Mouse (Mus musculus): ENCODE results near the gene Cpxm2.

Gene Cpxm2

GRCm38 (mm10) chr7:132145227-132145800 lies 9.2 kb downstream of the Cpxm2 start:
- no peak for DNase-seq (ENCODE audit: low spot score in 2 of 2)

DNA sequence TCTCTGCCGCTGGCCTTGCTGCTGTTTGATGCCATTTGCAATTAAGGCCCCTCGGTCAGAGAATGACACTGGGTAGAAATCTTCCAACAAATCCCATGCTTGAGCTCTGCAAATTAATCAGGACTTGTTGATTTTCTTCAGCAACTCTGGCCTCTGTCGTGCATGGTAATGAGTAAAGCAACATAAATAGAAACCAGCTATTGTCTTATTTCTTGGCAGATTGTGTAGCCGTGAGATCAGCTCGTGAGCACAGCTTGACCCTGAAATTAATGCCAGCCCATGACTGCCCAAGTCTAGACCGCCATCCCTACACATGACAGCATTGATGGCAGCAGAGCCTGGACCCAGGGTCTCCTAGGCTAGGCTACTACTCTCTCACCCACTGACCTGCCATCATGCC lies 25.9 kb downstream of the Cpxm2 start:
- DNase-seq (ENCODE audit: low spot score in 2 of 2): no peak

GRCm38 (mm10) chr7:132124948-132125347 lies 29.6 kb downstream of the Cpxm2 start:
- DNase-seq (ENCODE audit: low spot score in 2 of 2): no peak

GRCm38 (mm10) chr7:132123211-132123610 lies 31.3 kb downstream of the Cpxm2 start:
- no peak for DNase-seq (ENCODE audit: low spot score in 2 of 2)

DNA sequence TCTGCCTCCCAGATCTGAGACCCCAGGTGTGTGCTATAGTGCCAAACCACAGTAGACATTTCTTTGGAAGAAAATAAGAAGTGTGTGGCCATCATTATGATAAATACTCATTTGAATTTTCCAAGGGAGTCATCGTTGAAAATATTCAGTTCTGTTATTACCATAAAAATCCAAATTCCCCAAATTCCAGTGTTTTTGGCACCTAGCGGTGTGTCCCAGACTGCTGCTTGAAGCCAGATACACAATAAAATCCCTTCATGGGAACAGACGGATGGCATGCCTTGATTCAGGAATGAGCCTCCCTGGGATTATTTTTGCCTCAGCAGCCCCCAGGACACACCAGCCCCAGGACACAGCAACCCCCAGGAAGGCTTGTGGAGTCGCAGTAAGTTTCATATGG lies 34.7 kb downstream of the Cpxm2 start:
- DNase-seq (ENCODE audit: low spot score in 2 of 2): no peak

DNA sequence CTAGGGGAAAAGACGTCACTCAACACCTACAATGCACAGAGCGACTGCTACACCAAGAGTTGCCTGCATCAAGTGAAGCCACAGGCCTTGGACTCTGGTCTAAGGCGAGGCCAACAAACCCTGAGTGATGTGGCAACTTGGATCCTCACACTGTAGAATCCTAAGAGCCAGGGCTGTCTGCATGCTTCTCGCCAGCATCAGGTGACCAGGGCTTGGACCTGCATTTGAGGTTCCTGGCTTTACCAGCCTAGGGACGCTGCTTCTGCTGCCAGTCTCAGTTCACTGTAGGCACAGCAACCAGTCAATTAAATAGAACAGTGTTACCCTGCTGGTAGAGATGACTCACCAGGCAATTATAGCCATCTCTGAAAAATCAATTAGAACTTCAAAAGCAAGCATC lies 42.8 kb downstream of the Cpxm2 start:
- DNase-seq (ENCODE audit: low spot score in 2 of 2): no peak

DNA sequence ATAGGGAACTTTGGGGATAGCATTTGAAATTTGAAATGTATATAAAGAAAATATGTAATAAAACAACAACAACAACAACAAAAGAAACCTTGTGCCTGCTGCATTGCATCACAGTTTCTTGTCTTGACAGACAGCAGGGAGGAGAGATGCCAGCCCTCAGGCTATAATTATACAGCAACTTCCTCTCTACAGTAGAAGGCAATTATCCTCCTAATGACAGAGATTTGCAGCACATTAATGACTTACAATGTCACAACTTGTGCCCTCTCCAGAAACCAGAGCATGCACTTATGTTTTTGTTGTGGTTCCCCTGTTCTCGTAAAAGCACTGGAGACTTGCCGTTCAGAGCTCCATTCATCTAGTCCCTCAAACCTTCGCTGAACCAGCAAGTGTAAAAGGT lies 44.2 kb downstream of the Cpxm2 start:
- no peak for DNase-seq (ENCODE audit: low spot score in 2 of 2)

DNA sequence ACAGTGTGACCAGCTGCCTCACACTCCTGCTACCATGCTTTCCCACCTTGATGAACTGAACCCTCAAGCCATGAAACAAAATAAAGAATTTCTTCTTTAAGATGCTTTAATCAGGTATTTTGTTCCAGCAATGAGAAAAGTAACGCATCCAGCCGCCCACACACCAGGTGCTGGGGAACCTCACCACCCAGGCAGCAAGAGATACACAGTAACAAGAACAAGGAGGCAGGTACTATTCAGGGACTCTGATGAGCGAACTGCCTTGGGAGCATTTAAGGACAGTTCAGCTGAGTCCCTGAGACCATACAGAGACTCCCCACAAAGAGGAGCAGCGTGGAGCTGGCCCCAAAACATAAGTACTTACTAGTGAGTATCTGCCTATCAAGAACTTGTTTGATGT lies 47.6 kb downstream of the Cpxm2 start:
- no peak for DNase-seq (ENCODE audit: low spot score in 2 of 2)

DNA sequence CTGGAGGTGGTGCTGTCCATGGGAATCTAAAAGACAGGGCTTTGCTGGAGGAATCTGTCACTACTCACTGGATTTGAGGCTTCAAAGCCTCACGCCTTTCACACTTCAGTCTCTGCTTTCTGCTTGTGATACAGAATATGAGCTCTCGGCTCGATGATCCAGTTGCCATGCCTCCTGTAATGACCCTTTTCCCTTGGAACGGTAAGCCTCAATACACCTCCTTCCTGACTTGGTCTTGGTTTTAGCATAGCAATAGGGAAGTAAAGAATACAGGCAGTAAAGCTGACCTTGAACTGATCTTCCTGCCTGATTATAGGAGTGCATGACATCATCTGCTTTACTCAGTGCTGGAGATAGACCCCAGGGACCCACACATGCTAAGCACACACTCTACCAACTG lies 49.2 kb downstream of the Cpxm2 start:
- DNase-seq (ENCODE audit: low spot score in 2 of 2): no peak

- DNase-seq (ENCODE audit: low spot score in 2 of 2): no peak
Observed at GRCm38 (mm10) chr7:132098441-132098840, 56.1 kb downstream of the Cpxm2 start.

GRCm38 (mm10) chr7:132094666-132095065 lies 59.9 kb downstream of the Cpxm2 start:
- peak in 1 of 2 experiments; percentile 30 for DNase-seq (ENCODE audit: low spot score in 2 of 2)

DNA sequence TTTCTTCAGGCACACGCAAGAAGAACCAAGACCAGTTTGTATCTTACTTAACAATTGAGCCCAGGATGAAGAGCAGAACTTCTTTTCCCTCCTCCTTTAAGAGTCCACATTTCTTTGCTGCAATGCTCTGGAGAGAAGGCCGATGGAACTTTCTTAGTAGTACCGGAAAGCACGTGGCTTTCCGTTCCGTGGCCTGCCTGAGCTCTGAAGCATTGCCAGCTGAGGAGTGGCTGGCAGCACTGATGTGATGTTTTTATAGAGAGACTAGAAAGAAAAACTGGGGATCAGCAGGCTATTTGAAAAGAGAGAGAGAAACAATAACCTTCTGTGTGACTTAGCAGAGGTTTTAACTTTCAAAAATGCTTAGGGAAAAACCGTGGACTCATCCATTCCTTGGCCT lies 63.0 kb downstream of the Cpxm2 start:
- DNase-seq (ENCODE audit: low spot score in 2 of 2): peak in 1 of 2 experiments; percentile 17

- no peak for DNase-seq (ENCODE audit: low spot score in 2 of 2)
Observed at GRCm38 (mm10) chr7:132088606-132089005, 65.9 kb downstream of the Cpxm2 start.

- DNase-seq (ENCODE audit: low spot score in 2 of 2): peak in 1 of 2 experiments; percentile 31
Observed at GRCm38 (mm10) chr7:132088181-132088580, 66.4 kb downstream of the Cpxm2 start.

- DNase-seq (ENCODE audit: low spot score in 2 of 2): no peak
Observed at GRCm38 (mm10) chr7:132075825-132076224, 78.7 kb downstream of the Cpxm2 start.

DNA sequence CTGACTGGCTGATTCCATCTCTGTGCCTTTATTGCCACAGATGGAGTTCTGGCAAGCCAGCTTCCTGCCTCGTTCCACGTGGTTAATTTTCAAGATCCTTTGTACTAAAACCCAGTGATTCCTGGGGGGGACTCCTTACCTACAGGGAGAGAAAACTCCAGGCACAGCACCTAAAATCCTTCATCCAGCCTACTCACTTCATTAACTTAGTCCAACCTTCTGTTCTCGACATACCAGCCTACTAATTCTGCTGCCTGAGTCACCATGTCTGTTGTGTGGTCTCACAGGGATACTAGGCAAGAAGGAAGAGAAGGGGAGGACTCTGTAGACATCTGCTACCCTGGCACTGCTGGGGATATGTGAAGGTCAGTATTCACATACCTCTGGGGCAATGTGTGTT lies 80.0 kb downstream of the Cpxm2 start:
- no peak for DNase-seq (ENCODE audit: low spot score in 2 of 2)

DNA sequence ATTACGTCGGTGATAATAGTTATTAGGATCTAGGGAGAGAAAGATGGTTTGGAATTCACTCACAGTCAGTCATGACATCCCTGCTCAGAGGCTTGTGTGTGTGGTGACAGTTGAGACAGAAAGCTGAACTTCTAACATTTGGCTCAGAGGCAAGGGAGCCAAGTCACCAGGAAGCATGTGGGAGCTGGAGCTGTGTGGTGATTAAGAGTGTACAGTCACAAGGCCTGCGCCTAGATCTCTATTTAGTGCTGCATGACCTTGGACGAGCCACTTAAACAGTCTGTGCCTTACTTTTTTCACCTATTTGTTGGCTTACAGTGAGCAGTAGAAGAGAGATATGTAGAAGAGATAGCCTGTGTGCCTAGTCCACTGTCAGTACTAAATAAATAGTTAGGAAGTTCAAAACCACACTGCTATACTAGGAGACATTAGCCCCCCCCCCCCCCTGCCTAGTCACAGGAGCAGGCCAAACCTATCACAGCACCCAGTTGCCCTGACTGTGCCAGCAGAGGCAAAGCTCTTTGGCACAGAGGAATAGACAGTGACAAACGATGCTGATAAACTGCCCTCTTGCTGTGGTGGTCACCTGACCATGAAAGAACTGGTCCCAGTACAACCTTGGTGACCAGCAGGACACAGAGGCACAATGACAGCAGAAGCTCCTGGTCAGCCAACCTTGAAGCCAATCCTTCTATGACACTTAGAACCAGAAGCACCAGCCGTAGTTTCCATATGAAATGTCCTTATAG lies 83.5 kb downstream of the Cpxm2 start:
- no peak for DNase-seq (ENCODE audit: low spot score in 2 of 2)

- no peak for DNase-seq (ENCODE audit: low spot score in 2 of 2)
Observed at GRCm38 (mm10) chr7:132067951-132068350, 86.6 kb downstream of the Cpxm2 start.

GRCm38 (mm10) chr7:132067511-132067910 lies 87.0 kb downstream of the Cpxm2 start:
- DNase-seq (ENCODE audit: low spot score in 2 of 2): no peak

DNA sequence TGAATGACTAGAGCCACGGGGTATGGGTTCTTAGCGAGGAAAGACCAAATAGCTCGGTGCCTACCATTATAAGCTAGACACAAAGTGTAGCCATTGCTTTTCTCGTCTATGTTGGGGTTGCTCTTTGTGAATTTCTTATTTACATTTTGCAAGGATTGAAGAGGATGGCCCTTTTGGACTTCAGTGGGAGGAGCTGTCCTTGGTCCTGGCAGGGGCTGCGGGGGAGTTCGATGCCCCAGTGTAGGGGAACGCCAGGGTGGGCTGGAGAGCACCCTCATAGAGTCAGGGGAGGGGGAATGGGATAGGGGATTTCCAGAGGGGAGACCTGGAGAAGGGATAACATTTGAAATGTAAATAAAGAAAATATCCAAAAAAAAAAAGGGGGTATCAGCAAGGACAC lies 94.4 kb downstream of the Cpxm2 start:
- DNase-seq (ENCODE audit: low spot score in 2 of 2): no peak

DNA sequence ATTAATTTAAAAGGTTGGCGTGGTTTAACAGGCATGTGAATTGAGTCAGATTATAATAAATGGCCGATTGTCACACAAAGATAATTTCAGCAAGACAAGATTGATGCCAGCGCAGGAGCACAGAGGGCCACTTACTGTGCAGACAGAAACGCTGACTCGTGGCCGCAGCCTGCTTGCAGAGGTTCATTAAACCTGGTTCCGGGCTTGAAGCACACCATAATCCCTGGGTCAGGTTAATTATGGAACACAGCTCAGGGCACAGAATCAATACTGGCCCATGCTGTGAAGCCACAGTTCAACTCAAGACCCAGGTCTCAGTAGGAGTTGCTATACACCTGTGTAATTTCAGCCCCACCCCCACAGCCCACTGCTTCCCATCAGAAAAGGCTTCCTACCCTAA lies 98.0 kb downstream of the Cpxm2 start:
- DNase-seq (ENCODE audit: low spot score in 2 of 2): no peak

DNA sequence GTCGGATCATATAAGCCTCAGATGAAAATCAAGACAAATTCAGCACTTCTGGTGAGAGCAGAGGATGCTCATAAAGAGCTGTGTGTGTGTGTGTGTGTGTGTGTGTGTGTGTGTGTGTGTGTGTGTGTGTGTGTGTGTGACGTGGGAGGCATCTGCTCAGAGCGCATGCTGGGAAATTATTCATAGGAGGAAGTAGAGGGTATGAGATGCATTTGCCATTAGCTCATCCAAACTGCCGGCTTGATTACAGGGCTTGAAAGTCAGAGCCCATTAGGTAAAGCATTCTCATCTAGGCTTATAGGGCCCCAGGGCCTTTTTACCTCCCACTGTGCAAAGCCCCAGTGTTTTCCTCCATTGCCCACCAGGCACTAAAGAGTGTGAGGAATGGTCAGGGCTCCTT lies 107.9 kb downstream of the Cpxm2 start:
- no peak for DNase-seq (ENCODE audit: low spot score in 2 of 2)

DNA sequence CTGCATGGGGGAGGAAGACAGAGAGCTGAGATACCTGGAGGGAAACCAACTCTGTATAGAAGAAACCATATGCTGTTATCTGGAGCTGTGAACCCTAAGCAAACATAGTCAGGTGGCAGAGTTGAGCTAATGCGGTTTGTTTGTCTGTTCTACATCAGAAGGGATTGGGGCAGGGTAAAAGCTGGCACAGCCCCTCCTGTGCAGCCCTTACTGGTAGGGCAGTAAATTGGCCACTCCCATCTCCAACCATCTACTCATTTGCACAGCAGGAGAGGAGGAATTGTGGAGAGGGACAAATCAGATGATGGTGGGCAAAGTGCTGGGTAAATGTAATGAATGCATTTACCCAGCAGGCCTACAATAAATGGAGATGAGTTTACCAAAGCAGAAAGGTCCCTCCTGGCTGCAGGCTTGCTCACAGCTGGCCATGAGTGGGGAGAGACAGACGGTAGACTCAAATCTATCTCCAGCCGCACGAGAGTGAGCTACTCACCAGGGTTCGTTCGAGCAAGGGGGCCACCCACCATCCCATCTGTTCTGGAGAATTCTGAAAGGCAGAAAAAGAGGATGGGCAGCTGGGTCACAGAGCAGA lies 122.5 kb downstream of the Cpxm2 start:
- no peak for DNase-seq (ENCODE audit: low spot score in 2 of 2)
